Mouse (Mus musculus) heart, adult 2 months (tissue): ENCODE measurements around the gene Chd3. TPM values are rescaled to one million over a fixed set of nuclear protein-coding genes. Genes with fewer than 3 reads are reported as not detected.

Source experiments
- DNase-seq, 2 experiments: peaks; one replicate each; pipeline ENCODE4 v3.0.0; 2021
- H3K27ac ChIP-seq: fragments of 200-600 bp; 2 replicates; pipeline ENCODE4 v1.8.1; 2022
- H3K27me3 ChIP-seq: fragments of 200-500 bp; 2 replicates; pipeline ENCODE4 v1.6.1; 2012; ENCODE audit warnings: mild to moderate bottlenecking, low read length, inconsistent platforms, mixed read lengths; ENCODE audit not compliant: control insufficient read depth, insufficient read depth
- H3K36me3 ChIP-seq: fragments of 200-500 bp; 2 replicates; pipeline ENCODE4 v1.6.1; 2012; ENCODE audit warnings: low read length, inconsistent platforms; ENCODE audit not compliant: control insufficient read depth, insufficient read depth
- H3K4me1 ChIP-seq: fragments of 200-500 bp; 2 replicates; pipeline ENCODE4 v1.6.1; 2011; ENCODE audit warnings: low read length; ENCODE audit not compliant: control insufficient read depth, insufficient read depth
- H3K4me3 ChIP-seq: fragments of 200-600 bp; 2 replicates; pipeline ENCODE4 v1.8.1; 2022
- H3K79me2 ChIP-seq: fragments of 200-500 bp; replicated peaks from 2 replicates; pipeline ENCODE4 v1.6.1; 2012; ENCODE audit warnings: mild to moderate bottlenecking, inconsistent platforms, low read length, moderate library complexity, mixed read lengths; ENCODE audit not compliant: control insufficient read depth, insufficient read depth
- H3K9ac ChIP-seq: fragments of 200-500 bp; 2 replicates; pipeline ENCODE4 v1.6.1; 2012; ENCODE audit warnings: low read depth, mild to moderate bottlenecking, control low read depth, inconsistent platforms, low read length, mixed read lengths
- CTCF ChIP-seq: fragments of 200-600 bp; IDR thresholded peaks from 2 replicates; pipeline ENCODE4 v1.8.1; 2022; ENCODE audit warnings: antibody characterized with exemption, mild to moderate bottlenecking, moderate library complexity
- EP300 ChIP-seq: fragments of 200-500 bp; IDR thresholded peaks from 2 replicates; pipeline ENCODE4 v1.6.1; 2011; ENCODE audit warnings: low read depth, low read length, control low read depth; ENCODE audit not compliant: insufficient read depth
- POLR2A ChIP-seq: fragments of 200-500 bp; IDR thresholded peaks from 2 replicates; pipeline ENCODE4 v1.6.1; 2011; ENCODE audit warnings: mild to moderate bottlenecking, low read depth, low read length, control low read depth; ENCODE audit not compliant: insufficient read depth
- WGBS: fragments of 180-500 bp; shearing (Covaris S2); methylation state at CpG from one replicate; pipeline ENCODE4 v1.1.7; 2018; 5-methylcytosine and 5-hydroxymethylcytosine counted together
- intact Hi-C: fragments of 180-260 bp; cut with DNase I; formaldehyde crosslinking; loops from one replicate; pipeline ENCODE4 v1.15.1; 2025
- polyA plus RNA-seq: library from polyadenylated mRNA; depleted of rRNA; stranded (reverse); fragments of >200 nt; gene quantifications from 2 replicates; pipeline ENCODE4 v1.2.3, GENCODE M21; 2012
- total RNA-seq, 2 experiments: library from RNA; stranded (reverse); gene quantifications; 2 replicates each; pipeline ENCODE4 v1.2.3; 2021

The Chd3 gene
- total and polyA plus RNA-seq, 3 experiments: 18.3 to 22.2 (median 20.2) TPM

DNA sequence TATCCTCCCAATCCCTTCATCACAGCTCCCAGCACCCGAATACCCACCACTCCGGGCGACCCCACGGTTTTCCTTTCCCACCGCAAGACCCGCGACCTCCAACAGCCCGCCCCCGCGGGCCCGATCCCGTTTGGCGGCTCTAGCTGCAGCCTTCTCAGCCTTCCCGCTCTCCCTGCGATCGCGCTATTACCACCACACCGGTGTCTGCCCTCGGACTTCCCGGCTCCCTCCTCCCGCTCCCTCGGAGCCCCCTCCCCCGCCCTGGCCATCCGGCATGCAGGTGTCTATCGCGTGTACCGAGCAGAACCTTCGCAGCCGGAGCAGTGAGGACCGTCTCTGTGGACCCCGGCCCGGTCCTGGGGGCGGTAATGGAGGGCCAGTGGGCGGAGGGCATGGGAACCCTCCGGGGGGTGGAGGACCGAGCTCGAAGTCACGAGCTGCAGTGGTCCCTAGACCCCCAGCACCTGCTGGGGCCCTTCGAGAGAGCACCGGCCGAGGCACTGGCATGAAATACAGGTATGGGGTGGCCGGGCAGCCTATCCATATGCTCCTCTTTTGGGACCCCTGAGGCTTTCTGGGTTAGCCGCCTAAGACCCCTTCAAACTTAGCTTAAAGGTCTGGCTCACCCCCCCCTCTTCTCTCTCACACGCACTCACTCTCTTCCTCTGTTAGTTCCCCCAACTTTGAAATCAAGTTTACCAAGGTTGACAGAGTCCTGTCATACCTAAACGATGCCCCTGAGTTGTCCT, 42.6 kb downstream of the Chd3 start:
- TF ChIP-seq POLR2A: no peak
- TF ChIP-seq CTCF: no peak
- no peak for TF ChIP-seq EP300
- H3K79me2 ChIP-seq: no peaks in the 10 kb centered on the region
- 3% methylated on average over 45 of the region's 45 CpGs for WGBS
- intact Hi-C loops: loop anchor here (2.0 to 10.0 kb wide), 2 partner anchors 38 to 262 kb away; no protein-coding TSS in a partner anchor
- H3K4me3 ChIP-seq: peak overlapping the region; percentile 68
- peak overlapping the region; percentile 76 for H3K9ac ChIP-seq
- H3K27me3 ChIP-seq: peaks cover 1% of the 10 kb centered on the region; the same call in 1 of the 2 replicates
- H3K36me3 ChIP-seq: no peaks in the 10 kb centered on the region
- H3K27ac ChIP-seq: peak overlapping the region; percentile 24
- peaks cover 10% of the 10 kb centered on the region for H3K4me1 ChIP-seq
- no peak for DNase-seq

DNA sequence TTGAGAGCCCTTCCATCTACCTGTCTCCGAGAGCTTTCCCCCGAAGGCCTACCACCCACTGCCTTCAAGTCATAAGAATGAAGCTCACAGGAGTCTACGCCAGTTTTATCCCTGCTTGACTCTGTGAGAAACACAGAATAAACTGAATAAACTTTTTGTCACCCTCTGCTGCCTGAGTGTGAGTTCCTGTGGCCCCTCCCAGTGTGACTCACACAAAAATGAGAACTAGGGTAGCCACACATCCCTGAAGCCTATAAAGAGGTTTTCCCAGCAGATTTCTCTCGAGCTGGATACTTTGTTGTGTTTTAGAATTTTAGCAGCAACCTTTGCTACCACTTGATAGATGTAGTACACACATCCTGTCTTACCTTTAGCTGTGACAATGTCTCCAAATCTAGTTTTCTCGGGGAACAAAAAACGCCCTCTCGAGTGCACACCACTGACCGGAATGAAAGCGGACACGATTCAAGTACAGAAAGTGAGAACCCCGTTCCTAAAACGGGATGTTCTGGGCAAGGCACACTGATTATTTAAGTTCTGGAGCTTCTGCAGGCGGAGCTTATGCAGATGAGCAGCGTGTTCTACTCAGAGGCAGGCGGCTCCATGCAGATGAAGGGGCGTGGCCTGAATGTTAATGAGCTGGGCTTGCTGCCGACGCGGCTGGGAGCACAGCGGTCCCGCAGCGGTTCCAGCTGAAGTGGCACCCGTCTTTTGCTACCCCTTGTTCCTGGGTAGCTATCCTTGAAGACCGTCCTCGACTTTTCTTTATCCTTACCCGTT, 43.4 kb downstream of the Chd3 start, which contains the start of gene Kcnab3:
Kcnab3 (plus strand) TSS at position 631 of the 780 bp plus-strand sequence.
- Histone ChIP-seq H3K27ac (peak within 1 kb of the TSS; percentile 47), H3K27me3 (peaks cover 1% of the 10 kb centered on the region; the same call in 1 of the 2 replicates), H3K9ac (peak within 1 kb of the TSS; percentile 76), H3K36me3 (no peaks in the 10 kb centered on the region), H3K4me3 (peak within 1 kb of the TSS; percentile 68), H3K4me1 (peaks cover 10% of the 10 kb centered on the region), H3K79me2 (no peaks in the 10 kb centered on the region)
- peak; percentile 38; the same call in 1 of the 2 replicates for TF ChIP-seq EP300
- peak; percentile 70 for TF ChIP-seq POLR2A
- TF ChIP-seq CTCF: no peak
- intact Hi-C loops: loop anchor here (2.0 to 10.0 kb wide), 2 partner anchors 39 to 261 kb away; no protein-coding TSS in a partner anchor
- WGBS: 9% methylated on average over 26 of the region's 26 CpGs
- peak; percentile 85 to 90 for DNase-seq

DNA sequence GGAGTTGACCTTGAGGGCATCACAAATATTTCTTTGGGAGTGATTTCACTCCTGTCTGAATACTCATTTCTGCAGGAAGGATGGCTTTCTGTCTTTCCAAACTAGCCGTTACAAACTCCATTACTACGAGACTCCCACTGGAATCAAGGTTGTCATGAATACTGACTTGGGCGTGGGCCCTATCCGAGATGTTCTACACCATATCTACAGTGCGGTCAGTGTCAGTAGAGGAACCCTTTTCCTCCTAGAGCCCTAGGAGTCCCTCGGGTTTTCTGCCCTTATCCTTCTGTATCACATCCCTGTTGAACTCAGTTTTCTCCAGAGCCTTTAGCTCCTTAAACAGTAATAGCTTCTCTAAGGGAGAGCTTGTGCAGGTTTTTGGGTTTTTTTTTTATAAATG, 44.5 kb downstream of the Chd3 start:
- no peak overlapping the region for H3K4me3 ChIP-seq
- TF ChIP-seq POLR2A (no peak), EP300 (no peak), CTCF (no peak)
- intact Hi-C loops: loop anchor here (5.0 to 10.0 kb wide), 3 partner anchors 52 to 260 kb away; no protein-coding TSS in a partner anchor
- 79% methylated on average over 6 of the region's 6 CpGs for WGBS
- DNase-seq: no peak
- no peaks in the 10 kb centered on the region for H3K36me3 ChIP-seq
- H3K4me1 ChIP-seq: peaks cover 10% of the 10 kb centered on the region
- no peaks in the 10 kb centered on the region for H3K79me2 ChIP-seq
- no peak overlapping the region for H3K27ac ChIP-seq
- H3K9ac ChIP-seq: no peak overlapping the region
- H3K27me3 ChIP-seq: peaks cover 1% of the 10 kb centered on the region; the same call in 1 of the 2 replicates

DNA sequence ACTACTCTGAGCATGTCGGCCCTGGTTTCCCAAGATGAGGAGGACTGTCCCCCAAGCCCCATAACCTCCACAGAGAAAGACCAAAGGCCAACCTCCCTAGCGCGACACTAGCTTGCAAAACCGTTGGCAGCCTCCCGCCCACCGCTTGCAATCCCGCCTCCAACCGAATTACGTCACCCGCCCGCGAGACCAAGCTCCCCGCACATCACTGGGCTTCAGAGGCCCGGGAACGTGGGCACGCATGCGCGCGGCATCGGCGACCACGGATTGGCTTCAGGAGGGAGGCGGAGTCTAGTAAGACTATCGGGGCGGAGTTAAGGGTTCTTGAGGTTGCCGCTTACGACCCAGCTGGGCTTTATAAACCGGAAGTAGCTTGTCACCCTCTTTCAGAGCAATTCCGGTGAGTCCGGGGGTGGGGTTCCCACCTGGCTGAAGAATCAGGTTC, 45.5 kb downstream of the Chd3 start, which contains the start of the genes Cntrob and Trappc1:
Cntrob (minus strand) TSS at position 109 of the 445 bp plus-strand sequence.
Trappc1 (plus strand) TSS at position 314 of the 445 bp plus-strand sequence.
- Histone ChIP-seq H3K4me1 (peaks cover 10% of the 10 kb centered on the region), H3K4me3 (peak within 1 kb of the TSS; percentile 66), H3K36me3 (no peaks in the 10 kb centered on the region), H3K27ac (peak within 1 kb of the TSS; percentile 91), H3K79me2 (no peaks in the 10 kb centered on the region), H3K9ac (peak within 1 kb of the TSS; percentile 84), H3K27me3 (peaks cover 1% of the 10 kb centered on the region; the same call in 1 of the 2 replicates)
- peak; percentile 45; the same call in 1 of the 2 replicates for TF ChIP-seq EP300
- peak; percentile 89 for TF ChIP-seq POLR2A
- no peak for TF ChIP-seq CTCF
- peak; percentile 98 to 99 for DNase-seq
- under 1% methylated on average over 30 of the region's 30 CpGs for WGBS
- intact Hi-C loops: loop anchor here (2.0 to 10.0 kb wide), 4 partner anchors 17 to 259 kb away; partner anchors contain the start of gene Rnf227

DNA sequence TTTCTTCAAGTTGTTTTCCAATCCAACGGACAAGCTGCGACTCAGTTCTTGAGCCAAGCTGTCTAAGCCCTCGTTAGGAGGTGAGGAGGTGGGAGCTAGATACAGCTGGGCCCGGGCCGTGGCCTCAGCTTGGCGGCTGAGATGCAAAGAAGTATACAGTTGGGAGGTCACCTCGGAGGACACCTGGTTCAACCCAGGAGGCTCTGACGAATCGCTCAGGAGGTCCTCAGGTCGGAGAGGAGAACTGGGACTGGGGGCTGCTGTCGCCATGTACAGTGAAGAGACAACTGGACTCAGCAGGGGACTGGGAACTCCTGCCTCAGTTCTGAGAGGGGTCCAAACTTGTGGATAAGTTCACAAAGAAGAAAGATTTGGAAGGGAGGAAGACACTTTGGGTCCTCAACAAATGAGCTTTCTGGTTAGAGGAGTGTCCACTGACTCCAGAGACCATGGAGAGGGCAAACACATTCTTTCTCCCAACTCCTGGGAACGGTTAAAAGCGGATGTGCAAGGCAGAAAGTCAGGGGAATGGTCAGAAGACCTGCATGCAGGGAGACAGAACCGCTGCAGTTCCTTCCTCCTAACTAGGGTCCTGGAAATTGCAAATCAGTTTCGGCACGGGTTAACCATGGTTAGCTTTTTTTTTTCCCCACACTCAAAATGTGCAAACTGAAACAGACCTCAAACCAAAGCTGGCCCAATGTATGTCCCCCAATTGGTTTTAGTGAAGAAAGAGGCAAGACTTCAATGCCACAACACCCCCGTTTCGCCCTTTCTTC, 46.3 kb downstream of the Chd3 start:
- Histone ChIP-seq H3K4me3 (peak overlapping the region; percentile 66), H3K27me3 (peaks cover 1% of the 10 kb centered on the region; the same call in 1 of the 2 replicates), H3K27ac (peak overlapping the region; percentile 85), H3K4me1 (peaks cover 10% of the 10 kb centered on the region), H3K79me2 (no peaks in the 10 kb centered on the region), H3K36me3 (no peaks in the 10 kb centered on the region), H3K9ac (peak overlapping the region; percentile 84)
- TF ChIP-seq POLR2A (no peak), CTCF (no peak), EP300 (no peak)
- WGBS: 21% methylated on average over 18 of the region's 18 CpGs
- intact Hi-C loops: loop anchor here (2.0 to 10.0 kb wide), 4 partner anchors 18 to 258 kb away; partner anchors contain the start of gene Rnf227
- no peak for DNase-seq
